Mouse (Mus musculus): Measurements from ENCODE around the gene Ankdd1a. TPM values are rescaled to one million over a fixed set of nuclear protein-coding genes. Genes with fewer than 3 reads are reported as not detected.

Gene Ankdd1a
- total RNA-seq (2021) = under 1 TPM in 1 of 2 experiments, not detected in 1; 0.45 TPM
- long read RNA-seq, experiment 1 = 0 reads
- long read RNA-seq, experiment 2 = 0 reads

- DNase-seq = peak; percentile 29
These were observed at the start of gene Ankdd1a for GRCm38 (mm10) chr9:65519807-65520504. Gene Ankdd1a, minus strand, starts transcription at chr9:65520193.

- DNase-seq = peak; percentile 60
These were observed 49.5 kb upstream of the Ankdd1a start for GRCm38 (mm10) chr9:65569491-65569971.

GRCm38 (mm10) chr9:65568787-65569186 is 48.8 kb upstream of the Ankdd1a start:
- no peak for DNase-seq

- DNase-seq = no peak
These were observed 44.7 kb upstream of the Ankdd1a start for GRCm38 (mm10) chr9:65564698-65565097.

GRCm38 (mm10) chr9:65563073-65563472 is 43.1 kb upstream of the Ankdd1a start:
- no peak for DNase-seq

- DNase-seq = peak; percentile 54
These were observed 42.1 kb upstream of the Ankdd1a start for GRCm38 (mm10) chr9:65562081-65562506.

- peak; percentile 54 for DNase-seq
These were observed 41.0 kb upstream of the Ankdd1a start for GRCm38 (mm10) chr9:65561016-65561415.

- DNase-seq = peak; percentile 1
These were observed 38.8 kb upstream of the Ankdd1a start for GRCm38 (mm10) chr9:65558806-65559205.

GRCm38 (mm10) chr9:65556979-65557378 is 37.0 kb upstream of the Ankdd1a start:
- DNase-seq = no peak

- no peak for DNase-seq
These were observed 36.4 kb upstream of the Ankdd1a start for GRCm38 (mm10) chr9:65556349-65556748.

GRCm38 (mm10) chr9:65555621-65556020 is 35.6 kb upstream of the Ankdd1a start:
- DNase-seq = no peak

GRCm38 (mm10) chr9:65555001-65555405 is 35.0 kb upstream of the Ankdd1a start:
- DNase-seq = no peak

- DNase-seq = no peak
These were observed 32.7 kb upstream of the Ankdd1a start for GRCm38 (mm10) chr9:65552711-65553110.

GRCm38 (mm10) chr9:65552141-65552540 is 32.1 kb upstream of the Ankdd1a start:
- DNase-seq = no peak

- DNase-seq = peak; percentile 80
These were observed 31.0 kb upstream of the Ankdd1a start for GRCm38 (mm10) chr9:65551035-65551434.

GRCm38 (mm10) chr9:65550079-65550831 is 30.3 kb upstream of the Ankdd1a start:
- DNase-seq = no peak

GRCm38 (mm10) chr9:65549643-65550042 is 29.6 kb upstream of the Ankdd1a start:
- DNase-seq = no peak

GRCm38 (mm10) chr9:65549139-65549538 is 29.1 kb upstream of the Ankdd1a start:
- no peak for DNase-seq

GRCm38 (mm10) chr9:65548311-65548710 is 28.3 kb upstream of the Ankdd1a start:
- peak; percentile 47 for DNase-seq

- peak; percentile 50 for DNase-seq
These were observed 27.9 kb upstream of the Ankdd1a start for GRCm38 (mm10) chr9:65547844-65548243.

GRCm38 (mm10) chr9:65547111-65547510 is 27.1 kb upstream of the Ankdd1a start:
- peak; percentile 51 for DNase-seq

- DNase-seq = peak; percentile 71
These were observed 26.4 kb upstream of the Ankdd1a start for GRCm38 (mm10) chr9:65546413-65546695.

GRCm38 (mm10) chr9:65545635-65546412 is 25.8 kb upstream of the Ankdd1a start:
- peak; percentile 43 for DNase-seq

Data from adrenal gland, postnatal 10 days (tissue).